Mouse (Mus musculus) brain, embryonic 14.5 days (tissue): ENCODE measurements around the gene Ddx10.

Experiments used
- CTCF ChIP-seq: fragments of 200-500 bp; IDR thresholded peaks from 2 replicates; pipeline ENCODE4 v1.5.1; 2012; ENCODE audit warnings: inconsistent platforms, mild to moderate bottlenecking, moderate library complexity, borderline replicate concordance; ENCODE audit not compliant: insufficient read depth, insufficient read length; ENCODE audit errors: extremely low read depth
- POLR2A ChIP-seq: fragments of 200-500 bp; IDR thresholded peaks from 2 replicates; pipeline ENCODE4 v1.6.1; 2012; ENCODE audit warnings: mild to moderate bottlenecking, inconsistent platforms, borderline replicate concordance; ENCODE audit not compliant: poor library complexity, insufficient read depth, insufficient read length, severe bottlenecking; ENCODE audit errors: extremely low read depth

DNA sequence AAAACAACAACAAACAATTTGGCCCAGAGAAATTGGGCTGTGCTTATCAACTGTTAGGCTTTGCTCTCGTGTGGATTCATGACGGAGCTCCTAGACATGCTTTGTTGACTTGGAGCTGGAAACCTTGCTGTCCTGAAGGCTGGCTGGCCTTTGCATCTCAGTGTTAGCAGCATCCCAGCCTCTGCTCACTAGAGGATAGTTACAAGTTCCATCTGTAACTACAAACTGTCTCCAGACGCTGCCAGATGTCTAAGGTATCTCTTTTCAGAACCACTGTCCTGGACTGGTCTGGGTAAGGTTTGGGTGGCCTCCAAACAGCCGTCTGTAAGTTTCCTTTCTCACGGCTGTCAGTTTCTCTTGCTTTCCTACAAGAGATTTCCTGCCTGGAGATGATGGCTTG is 20.2 kb upstream of the Ddx10 start:
- TF ChIP-seq CTCF (no peak), POLR2A (no peak)
